Mouse (Mus musculus): Measurements from ENCODE around the gene Mtus2. TPM values are rescaled to one million over a fixed set of nuclear protein-coding genes. Genes with fewer than 3 reads are reported as not detected.
"Not testable (repeated sequence)": the region's sequence is repeated elsewhere in the genome, so short reads cannot be mapped to it uniquely, and the experiment has no call there.

Gene Mtus2
- polyA plus RNA-seq, 1 experiment from 2014 or later, result 131 TPM

- H3K27ac ChIP-seq (ENCODE audit: low read length); H3K4me3 ChIP-seq (ENCODE audit: low read length); H3K9ac ChIP-seq (ENCODE audit: low read length); ATAC-seq (replicated peaks; ENCODE audit: extremely low read depth, insufficient read depth, low FRiP score); H3K36me3 ChIP-seq (ENCODE audit: control insufficient read depth, insufficient read depth); H3K9me3 ChIP-seq (replicated peaks; ENCODE audit: control insufficient read depth, low read length); H3K4me2 ChIP-seq (ENCODE audit: low read depth, low read length): not testable (repeated sequence)
- peaks cover 17% of the 10 kb centered on the region for H3K4me1 ChIP-seq (ENCODE audit: control insufficient read depth, insufficient read depth, low read length)
- H3K27me3 ChIP-seq (ENCODE audit: control insufficient read depth, insufficient read depth, low read length), result peaks cover 11% of the 10 kb centered on the region
- WGBS, result 71% methylated on average over 5 of the region's 5 CpGs
Measured at GRCm38 (mm10) chr5:147953181-147953580, 3.9 kb upstream of the Mtus2 start.

- Histone ChIP-seq H3K27me3 (ENCODE audit: control insufficient read depth, insufficient read depth, low read length) (peaks cover 11% of the 10 kb centered on the region), H3K27ac (ENCODE audit: low read length) (no peak overlapping the region), H3K9ac (ENCODE audit: low read length) (0 out of 2 replicates have a peak overlapping the region, but pooled peaks have one; percentile 31), H3K4me2 (ENCODE audit: low read depth, low read length) (peak overlapping the region; percentile 98), H3K9me3 (replicated peaks; ENCODE audit: control insufficient read depth, low read length) (no peaks in the 10 kb centered on the region), H3K4me1 (ENCODE audit: control insufficient read depth, insufficient read depth, low read length) (peaks cover 19% of the 10 kb centered on the region), H3K4me3 (ENCODE audit: low read length) (no peak overlapping the region), H3K36me3 (ENCODE audit: control insufficient read depth, insufficient read depth) (no peaks in the 10 kb centered on the region)
- ATAC-seq (replicated peaks; ENCODE audit: extremely low read depth, insufficient read depth, low FRiP score), result no peak
- WGBS, result 26% methylated on average over 5 of the region's 5 CpGs
Measured at GRCm38 (mm10) chr5:147955671-147956070, 1.4 kb upstream of the Mtus2 start.

- Histone ChIP-seq H3K9me3 (replicated peaks; ENCODE audit: control insufficient read depth, low read length) (no peaks in the 10 kb centered on the region), H3K4me3 (ENCODE audit: low read length) (peak overlapping the region; percentile 76), H3K4me2 (ENCODE audit: low read depth, low read length) (peak overlapping the region; percentile 98), H3K36me3 (ENCODE audit: control insufficient read depth, insufficient read depth) (no peaks in the 10 kb centered on the region), H3K27ac (ENCODE audit: low read length) (no peak overlapping the region), H3K27me3 (ENCODE audit: control insufficient read depth, insufficient read depth, low read length) (peaks cover 11% of the 10 kb centered on the region), H3K9ac (ENCODE audit: low read length) (peak overlapping the region; percentile 31; the same call in 1 of the 2 replicates), H3K4me1 (ENCODE audit: control insufficient read depth, insufficient read depth, low read length) (peaks cover 19% of the 10 kb centered on the region)
- ATAC-seq (replicated peaks; ENCODE audit: extremely low read depth, insufficient read depth, low FRiP score), result no peak
- 3% methylated on average over 11 of the region's 11 CpGs for whole genome bisulfite sequencing
Measured at GRCm38 (mm10) chr5:147956421-147956820, 699 bp upstream of the Mtus2 start.

- peak overlapping the region; percentile 75 for H3K9ac ChIP-seq (ENCODE audit: low read length)
- H3K4me1 ChIP-seq (ENCODE audit: control insufficient read depth, insufficient read depth, low read length), result peaks cover 19% of the 10 kb centered on the region
- H3K36me3 ChIP-seq (ENCODE audit: control insufficient read depth, insufficient read depth), result no peaks in the 10 kb centered on the region
- ATAC-seq (replicated peaks; ENCODE audit: extremely low read depth, insufficient read depth, low FRiP score), result peak; percentile 52
- H3K27ac ChIP-seq (ENCODE audit: low read length), result peak overlapping the region; percentile 78
- under 1% methylated on average over 42 of the region's 42 CpGs for WGBS
- peak overlapping the region; percentile 98 for H3K4me2 ChIP-seq (ENCODE audit: low read depth, low read length)
- peaks cover 14% of the 10 kb centered on the region for H3K27me3 ChIP-seq (ENCODE audit: control insufficient read depth, insufficient read depth, low read length)
- peak overlapping the region; percentile 76 for H3K4me3 ChIP-seq (ENCODE audit: low read length)
- H3K9me3 ChIP-seq (replicated peaks; ENCODE audit: control insufficient read depth, low read length), result no peaks in the 10 kb centered on the region
Measured at GRCm38 (mm10) chr5:147957592-147958271, 612 bp downstream of the Mtus2 start.

- peak overlapping the region; percentile 76 for H3K4me3 ChIP-seq (ENCODE audit: low read length)
- H3K4me2 ChIP-seq (ENCODE audit: low read depth, low read length), result peak overlapping the region; percentile 98
- no peaks in the 10 kb centered on the region for H3K9me3 ChIP-seq (replicated peaks; ENCODE audit: control insufficient read depth, low read length)
- H3K9ac ChIP-seq (ENCODE audit: low read length), result peak overlapping the region; percentile 24; the same call in 1 of the 2 replicates
- 42% methylated on average over 13 of the region's 13 CpGs for WGBS
- peaks cover 19% of the 10 kb centered on the region for H3K4me1 ChIP-seq (ENCODE audit: control insufficient read depth, insufficient read depth, low read length)
- no peak for ATAC-seq (replicated peaks; ENCODE audit: extremely low read depth, insufficient read depth, low FRiP score)
- H3K27me3 ChIP-seq (ENCODE audit: control insufficient read depth, insufficient read depth, low read length), result peaks cover 14% of the 10 kb centered on the region
- H3K36me3 ChIP-seq (ENCODE audit: control insufficient read depth, insufficient read depth), result no peaks in the 10 kb centered on the region
- no peak overlapping the region for H3K27ac ChIP-seq (ENCODE audit: low read length)
Measured at GRCm38 (mm10) chr5:147958552-147958951, 1.4 kb downstream of the Mtus2 start.

GRCm38 (mm10) chr5:147959088-147959487, 2.0 kb downstream of the Mtus2 start:
- no peak overlapping the region for H3K4me2 ChIP-seq (ENCODE audit: low read depth, low read length)
- no peaks in the 10 kb centered on the region for H3K36me3 ChIP-seq (ENCODE audit: control insufficient read depth, insufficient read depth)
- no peak for ATAC-seq (replicated peaks; ENCODE audit: extremely low read depth, insufficient read depth, low FRiP score)
- no peak overlapping the region for H3K27ac ChIP-seq (ENCODE audit: low read length)
- no peak overlapping the region for H3K9ac ChIP-seq (ENCODE audit: low read length)
- H3K4me1 ChIP-seq (ENCODE audit: control insufficient read depth, insufficient read depth, low read length), result peaks cover 19% of the 10 kb centered on the region
- 23% methylated on average over 5 of the region's 5 CpGs for WGBS
- H3K27me3 ChIP-seq (ENCODE audit: control insufficient read depth, insufficient read depth, low read length), result peaks cover 14% of the 10 kb centered on the region
- H3K4me3 ChIP-seq (ENCODE audit: low read length), result no peak overlapping the region
- H3K9me3 ChIP-seq (replicated peaks; ENCODE audit: control insufficient read depth, low read length), result no peaks in the 10 kb centered on the region

GRCm38 (mm10) chr5:147960793-147961192, 3.7 kb downstream of the Mtus2 start:
- Histone ChIP-seq H3K36me3 (ENCODE audit: control insufficient read depth, insufficient read depth) (no peaks in the 10 kb centered on the region), H3K9ac (ENCODE audit: low read length) (no peak overlapping the region), H3K4me2 (ENCODE audit: low read depth, low read length) (no peak overlapping the region), H3K27me3 (ENCODE audit: control insufficient read depth, insufficient read depth, low read length) (peaks cover 9% of the 10 kb centered on the region), H3K27ac (ENCODE audit: low read length) (no peak overlapping the region), H3K4me1 (ENCODE audit: control insufficient read depth, insufficient read depth, low read length) (peaks cover 17% of the 10 kb centered on the region), H3K4me3 (ENCODE audit: low read length) (no peak overlapping the region), H3K9me3 (replicated peaks; ENCODE audit: control insufficient read depth, low read length) (no peaks in the 10 kb centered on the region)
- ATAC-seq (replicated peaks; ENCODE audit: extremely low read depth, insufficient read depth, low FRiP score), result no peak
- WGBS, result 71% methylated on average over 1 of the region's 1 CpGs

GRCm38 (mm10) chr5:147963820-147964580, 6.9 kb downstream of the Mtus2 start:
- no peak; the same call in 1 of the 2 replicates for ATAC-seq (replicated peaks; ENCODE audit: extremely low read depth, insufficient read depth, low FRiP score)
- no peaks in the 10 kb centered on the region for H3K36me3 ChIP-seq (ENCODE audit: control insufficient read depth, insufficient read depth)
- no peak overlapping the region for H3K4me3 ChIP-seq (ENCODE audit: low read length)
- H3K27me3 ChIP-seq (ENCODE audit: control insufficient read depth, insufficient read depth, low read length), result peaks cover 3% of the 10 kb centered on the region; the same call in 1 of the 2 replicates
- 63% methylated on average over 13 of the region's 13 CpGs for WGBS
- no peak overlapping the region for H3K9ac ChIP-seq (ENCODE audit: low read length)
- 0 out of 2 replicates have a peak overlapping the region, but pooled peaks have one; percentile 9 for H3K4me2 ChIP-seq (ENCODE audit: low read depth, low read length)
- H3K9me3 ChIP-seq (replicated peaks; ENCODE audit: control insufficient read depth, low read length), result no peaks in the 10 kb centered on the region
- no peaks in the 10 kb centered on the region for H3K4me1 ChIP-seq (ENCODE audit: control insufficient read depth, insufficient read depth, low read length)
- no peak overlapping the region for H3K27ac ChIP-seq (ENCODE audit: low read length)

GRCm38 (mm10) chr5:147964776-147965175, 7.7 kb downstream of the Mtus2 start:
- Histone ChIP-seq H3K4me3 (ENCODE audit: low read length) (no peak overlapping the region), H3K9ac (ENCODE audit: low read length) (no peak overlapping the region), H3K4me2 (ENCODE audit: low read depth, low read length) (no peak overlapping the region), H3K27ac (ENCODE audit: low read length) (no peak overlapping the region), H3K9me3 (replicated peaks; ENCODE audit: control insufficient read depth, low read length) (no peaks in the 10 kb centered on the region), H3K27me3 (ENCODE audit: control insufficient read depth, insufficient read depth, low read length) (peaks cover 3% of the 10 kb centered on the region; the same call in 1 of the 2 replicates), H3K36me3 (ENCODE audit: control insufficient read depth, insufficient read depth) (no peaks in the 10 kb centered on the region), H3K4me1 (ENCODE audit: control insufficient read depth, insufficient read depth, low read length) (no peaks in the 10 kb centered on the region)
- no peak for ATAC-seq (replicated peaks; ENCODE audit: extremely low read depth, insufficient read depth, low FRiP score)
- WGBS, result 40% methylated on average over 2 of the region's 2 CpGs

Measured in heart, embryonic 16.5 days (tissue).